Mouse (Mus musculus): ENCODE results near the gene Chrm5.
A peak's percentile ranks its signal among the peaks of the same experiment; 100 is the strongest.

Gene Chrm5

DNA sequence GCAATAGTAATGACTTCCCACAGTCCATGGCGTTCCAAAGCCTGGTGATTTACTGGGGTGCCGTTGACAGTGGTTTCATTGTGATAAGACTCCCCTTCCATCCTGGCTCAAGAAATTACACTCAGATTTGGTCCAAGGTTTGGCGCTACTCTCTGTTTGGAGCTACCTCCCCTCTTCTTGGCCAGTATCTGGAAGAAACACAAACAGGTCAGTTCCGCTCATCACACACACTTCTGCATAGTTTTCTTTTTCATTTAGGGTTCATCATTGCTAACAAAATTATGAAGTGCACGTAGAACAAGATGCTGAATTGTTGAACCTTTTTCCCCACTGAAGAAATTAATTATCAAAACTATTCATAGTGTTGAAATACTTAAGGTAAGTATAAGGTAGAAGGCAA lies at the start of gene Chrm5:
Gene Chrm5 (minus strand): TSS at position 101 of the 400 bp plus-strand sequence.
- DNase-seq (ENCODE audit: low read depth, low spot score): no peak

DNA sequence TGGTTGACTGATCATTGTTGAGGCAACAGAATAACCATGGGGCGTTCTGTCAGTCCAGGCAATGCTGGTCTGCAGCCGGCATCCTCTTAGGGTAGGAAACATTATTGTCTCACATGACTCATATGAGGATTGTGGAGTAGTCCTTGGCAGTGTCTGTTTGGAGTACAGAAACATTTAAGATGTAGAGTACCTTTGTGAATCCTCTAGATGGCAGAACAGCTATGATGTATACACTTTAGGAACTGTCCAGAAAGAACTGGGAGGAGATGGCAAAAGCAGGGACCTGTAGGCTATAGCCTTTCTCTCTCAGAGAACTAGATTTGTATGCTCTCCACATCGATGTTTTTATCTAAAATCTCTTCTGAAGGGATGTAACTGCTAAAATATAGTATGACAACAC lies 46.4 kb upstream of the Chrm5 start:
- DNase-seq (ENCODE audit: low read depth, low spot score): peak; percentile 37

DNA sequence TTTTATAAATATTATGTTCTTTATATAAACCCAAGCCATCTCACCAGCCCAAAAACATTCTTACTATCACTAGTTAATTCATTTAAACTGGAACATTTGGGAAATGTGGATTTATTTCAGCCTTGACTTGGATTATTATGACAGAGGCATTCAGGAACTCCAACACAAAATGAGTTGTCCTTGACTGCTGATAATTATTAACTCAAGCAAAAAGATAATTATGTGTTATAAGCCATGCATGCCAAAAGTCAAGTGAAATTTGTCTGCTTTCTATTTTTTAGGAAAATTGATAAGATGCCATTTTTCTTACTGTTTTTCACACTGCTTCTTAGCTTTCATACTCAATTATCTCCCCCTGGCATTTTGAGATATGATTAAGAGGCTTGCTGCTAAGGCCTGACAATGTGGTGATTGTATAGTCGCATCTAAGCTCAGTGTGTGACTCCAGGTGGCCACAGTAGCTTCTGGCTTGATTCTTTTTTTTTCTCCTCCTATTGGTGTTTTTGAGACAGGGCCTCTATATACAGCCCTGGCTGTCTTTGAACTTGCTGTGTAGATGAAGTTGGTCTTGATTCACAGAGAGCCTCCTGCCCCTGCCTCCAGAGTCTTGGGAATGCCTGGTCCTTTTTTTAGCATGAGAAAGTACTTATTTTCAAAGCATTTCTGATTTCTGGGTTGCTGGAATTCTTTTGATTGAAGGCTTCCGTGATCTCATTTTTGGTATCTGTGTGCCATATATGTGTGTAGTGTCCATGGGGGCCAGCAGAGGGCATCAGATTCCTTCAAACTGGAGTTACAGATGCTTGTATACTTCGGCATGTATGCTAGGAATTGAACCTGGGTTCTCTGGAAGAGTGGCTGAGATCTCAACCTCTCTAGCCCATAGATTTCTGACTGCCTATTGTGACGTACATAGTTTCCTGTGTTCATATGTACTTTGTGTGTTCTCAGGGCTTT lies 40.2 kb upstream of the Chrm5 start:
- DNase-seq (ENCODE audit: low read depth, low spot score): peak; percentile 21

DNA sequence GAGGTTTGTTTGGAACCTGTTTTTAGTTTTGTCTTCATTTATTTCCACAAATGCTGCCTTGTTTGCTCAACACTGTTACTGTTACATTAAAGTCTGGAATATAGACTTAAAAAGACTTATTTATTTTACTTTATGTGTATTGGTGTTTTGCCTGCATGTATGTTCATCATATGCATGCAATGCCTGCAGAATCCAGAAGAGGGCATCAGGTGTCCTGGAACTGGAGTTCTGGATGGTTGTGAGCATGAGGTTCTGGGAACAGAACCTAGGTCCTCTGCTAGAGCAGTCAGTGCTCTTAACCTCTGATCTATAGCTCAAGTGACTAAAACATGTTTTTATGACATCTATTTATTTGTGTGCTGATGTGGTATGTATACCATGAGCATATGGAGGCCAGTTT lies 38.0 kb upstream of the Chrm5 start:
- no peak for DNase-seq (ENCODE audit: low read depth, low spot score)

DNA sequence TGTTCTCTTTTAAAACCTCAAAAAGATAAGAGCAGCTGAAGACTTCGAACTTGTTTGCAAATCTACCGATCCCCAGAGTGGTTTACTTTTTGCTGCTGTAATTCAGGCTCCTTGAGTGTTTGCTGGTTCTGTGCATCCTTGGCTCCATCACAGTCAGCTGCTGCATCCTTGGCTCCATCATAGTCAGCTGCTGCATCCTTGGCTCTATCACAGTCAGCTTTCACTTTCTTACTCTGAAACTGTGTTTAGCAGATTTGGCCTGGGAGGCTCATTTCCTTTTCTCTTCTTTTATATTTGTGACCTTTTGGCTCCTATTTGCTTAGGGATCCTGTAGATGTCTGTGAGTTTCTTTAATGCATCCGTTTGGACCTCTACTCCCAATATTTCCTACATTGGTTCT lies 36.6 kb upstream of the Chrm5 start:
- no peak for DNase-seq (ENCODE audit: low read depth, low spot score)

DNA sequence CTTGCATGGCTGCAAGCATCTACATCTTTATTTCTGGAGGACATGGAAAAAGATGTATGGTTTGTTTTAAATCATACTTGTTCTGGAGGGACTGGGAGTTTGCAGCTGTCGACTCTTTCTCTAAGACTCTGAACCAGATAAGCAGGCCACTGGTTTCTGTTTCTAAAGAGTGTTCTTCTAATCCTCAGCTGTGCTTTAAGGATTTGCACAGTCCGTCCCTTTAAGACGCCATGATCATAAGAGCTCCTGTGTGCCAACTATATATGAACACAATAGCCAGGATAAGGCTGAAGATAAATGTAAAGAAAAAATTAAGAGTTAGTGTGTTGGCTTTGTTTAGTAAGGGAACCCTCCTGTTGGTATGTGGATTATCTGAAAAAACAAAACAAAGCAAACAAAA lies 36.2 kb upstream of the Chrm5 start:
- DNase-seq (ENCODE audit: low read depth, low spot score): no peak

DNA sequence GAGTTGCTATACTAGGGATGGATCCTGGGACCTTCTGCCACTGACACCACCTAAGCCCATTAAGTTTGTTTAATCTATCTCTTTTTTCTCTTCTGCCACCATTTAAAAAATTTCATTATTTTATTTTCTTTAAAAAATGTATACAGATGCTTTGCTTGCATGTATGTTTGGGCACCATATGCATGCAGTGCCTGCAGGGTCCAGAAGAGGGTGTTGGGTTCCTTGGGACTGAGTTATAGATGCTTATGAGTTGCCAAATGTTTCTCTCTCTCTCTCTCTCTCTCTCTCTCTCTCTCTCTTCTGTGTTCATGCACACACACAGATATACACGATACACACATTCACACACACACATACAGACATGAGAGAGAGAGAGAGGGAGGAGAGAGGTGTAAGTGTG lies 32.5 kb upstream of the Chrm5 start:
- no peak for DNase-seq (ENCODE audit: low read depth, low spot score)

DNA sequence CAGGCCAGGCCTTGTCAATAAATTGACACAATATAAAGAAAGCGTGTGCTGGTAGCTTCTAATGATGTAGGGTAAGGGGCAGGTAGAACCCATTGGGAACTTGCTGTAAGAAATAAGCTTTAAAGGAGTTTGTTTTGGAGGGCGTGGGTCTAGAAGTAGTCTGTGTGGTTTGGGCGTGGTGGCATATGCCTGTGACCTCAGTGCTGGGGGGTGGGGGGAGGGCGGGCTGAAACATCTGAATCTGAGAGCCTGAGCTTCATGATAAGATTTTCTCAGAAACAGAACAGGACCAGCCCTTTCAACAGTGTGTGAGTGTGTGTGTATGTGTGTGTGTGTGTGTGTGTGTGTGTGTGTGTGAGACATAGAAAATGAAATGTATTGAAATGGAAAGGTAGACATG lies 29.6 kb upstream of the Chrm5 start:
- peak; percentile 52 for DNase-seq (ENCODE audit: low read depth, low spot score)

DNA sequence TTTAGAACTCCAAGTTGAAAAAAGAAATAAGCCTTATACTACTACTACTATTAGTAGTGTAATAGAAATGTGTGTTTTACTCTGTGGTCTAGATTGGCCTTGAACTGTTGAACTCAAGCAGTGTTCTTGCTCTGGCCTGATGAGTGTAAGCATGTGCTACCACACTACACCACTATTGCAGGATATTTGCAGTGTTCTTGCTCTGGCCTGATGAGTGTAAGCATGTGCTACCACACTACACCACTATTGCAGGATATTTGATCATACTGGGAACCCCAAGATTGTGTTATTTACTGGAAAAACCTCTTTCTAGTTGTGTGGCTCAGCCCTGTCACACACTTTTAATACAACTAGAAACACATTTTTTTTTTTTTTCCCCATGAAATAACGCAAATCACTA lies 26.9 kb upstream of the Chrm5 start:
- DNase-seq (ENCODE audit: low read depth, low spot score): no peak

DNA sequence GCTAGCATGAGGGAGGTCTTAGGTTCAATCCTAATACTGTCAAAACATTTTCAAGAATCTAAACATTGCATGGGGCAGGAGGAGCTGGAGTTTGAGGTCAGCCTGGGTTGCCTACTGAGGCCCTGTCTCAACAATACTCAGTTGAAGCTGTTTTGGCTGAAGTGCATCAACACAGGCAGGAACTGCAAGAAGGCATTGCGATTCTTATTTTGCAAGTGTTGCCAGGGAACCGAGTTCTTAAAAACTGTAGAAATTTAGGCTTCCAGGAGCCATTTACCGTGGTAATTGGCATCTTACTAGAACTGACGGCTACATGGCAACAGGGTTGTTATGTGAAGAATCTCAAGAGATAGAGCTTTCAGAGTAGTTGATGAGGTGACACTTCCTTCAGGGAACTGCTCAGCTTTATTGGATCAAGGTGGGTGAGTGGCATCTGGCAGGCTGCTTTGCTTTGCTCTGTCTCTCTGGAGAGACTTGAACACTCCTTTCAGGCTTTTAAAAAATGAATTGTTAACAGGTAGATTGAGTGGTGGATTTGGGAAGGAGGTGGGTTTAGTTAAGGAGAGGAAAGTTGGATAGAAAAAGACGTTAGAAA lies 26.4 kb upstream of the Chrm5 start:
- no peak for DNase-seq (ENCODE audit: low read depth, low spot score)

DNA sequence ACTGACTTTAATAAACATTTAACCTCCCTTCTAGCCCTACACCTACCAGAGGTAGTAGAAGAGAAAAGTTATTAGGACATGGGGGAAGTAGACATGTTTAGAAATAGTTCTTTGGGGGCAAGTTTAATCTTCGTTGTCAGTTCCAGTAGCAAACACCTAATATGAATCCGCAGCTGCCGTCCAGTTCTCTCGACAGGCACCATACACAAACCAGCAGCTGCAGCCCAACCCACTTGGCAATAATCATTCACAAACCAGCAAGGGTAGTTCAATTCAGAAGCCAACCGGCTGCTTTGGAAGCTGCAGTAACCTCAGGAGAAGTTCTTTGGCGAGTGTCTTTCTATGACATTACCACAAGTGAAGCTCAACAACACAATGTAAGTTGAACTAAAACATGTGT lies 23.4 kb upstream of the Chrm5 start:
- DNase-seq (ENCODE audit: low read depth, low spot score): no peak

DNA sequence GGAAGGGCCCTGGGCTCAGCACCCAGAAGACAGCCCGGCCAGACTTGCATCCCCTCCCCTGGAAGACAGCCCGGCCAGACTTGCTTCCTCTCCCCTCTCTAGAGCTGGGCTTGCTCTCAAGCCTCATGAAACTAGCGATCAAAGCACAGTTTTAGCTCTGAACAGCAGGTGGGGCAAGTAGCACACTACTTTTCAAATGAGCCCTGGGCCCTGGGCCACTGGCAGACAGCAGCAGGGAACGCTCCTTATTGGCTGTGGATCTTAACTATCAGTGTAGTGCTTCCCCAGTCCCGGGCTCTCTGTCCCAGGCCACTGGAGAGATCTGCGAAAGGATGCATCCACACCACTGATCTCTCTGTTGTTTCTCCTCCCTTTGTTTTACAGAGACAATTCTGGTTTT lies 20.6 kb upstream of the Chrm5 start:
- DNase-seq (ENCODE audit: low read depth, low spot score): peak; percentile 82

DNA sequence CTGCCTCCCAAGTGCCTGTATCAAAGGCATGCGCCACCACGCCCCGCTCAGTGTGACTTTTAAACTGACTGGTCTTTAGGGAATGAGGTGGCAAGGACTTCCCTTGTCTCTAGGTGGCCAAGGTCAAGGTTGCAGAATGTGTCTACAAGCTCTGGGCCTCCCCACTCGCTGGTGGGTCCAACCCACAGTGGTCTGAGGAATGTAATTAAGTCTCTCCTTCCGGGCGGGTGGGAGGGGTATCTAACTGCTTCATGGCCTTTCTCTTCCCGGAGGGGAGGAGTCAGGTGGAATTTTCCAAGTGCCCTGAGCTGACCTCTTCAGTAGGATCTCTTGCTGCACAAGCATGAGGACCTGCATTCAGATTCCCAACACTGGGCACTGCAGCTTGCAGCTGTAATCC lies 17.3 kb upstream of the Chrm5 start:
- no peak for DNase-seq (ENCODE audit: low read depth, low spot score)

DNA sequence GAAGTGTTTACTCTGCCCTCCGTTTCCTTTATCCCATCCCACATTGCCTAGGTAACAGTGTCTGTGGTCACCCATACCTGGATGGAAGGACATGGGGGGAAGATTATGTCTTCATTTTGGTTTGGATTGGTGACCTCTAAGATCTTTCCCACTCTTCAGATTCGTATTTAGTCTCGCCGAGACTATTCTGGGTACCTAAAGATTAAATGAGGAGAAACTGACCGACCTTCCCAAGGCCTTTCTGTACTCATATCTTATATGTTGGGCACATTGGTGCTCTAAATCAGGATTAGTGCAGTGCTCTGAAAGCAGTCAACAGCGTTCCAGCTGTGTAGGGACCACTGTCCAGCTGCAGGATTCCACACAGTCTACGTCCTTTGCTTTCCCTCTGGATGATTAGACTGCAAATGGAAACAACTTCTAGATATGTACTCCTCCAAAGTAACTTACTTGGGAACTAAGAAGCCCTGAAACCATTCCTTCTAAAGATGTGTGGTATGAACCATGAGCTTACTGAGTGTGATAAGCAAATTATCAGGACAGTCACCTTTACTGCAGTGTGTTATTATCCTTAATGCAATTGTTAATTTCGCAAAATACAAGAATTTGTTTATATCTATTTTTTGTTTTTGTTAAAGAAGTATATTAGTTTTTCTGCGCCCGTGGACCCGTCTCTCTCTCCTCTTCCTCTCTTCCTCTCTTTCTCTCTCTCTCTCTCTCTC lies 13.1 kb upstream of the Chrm5 start:
- no peak for DNase-seq (ENCODE audit: low read depth, low spot score)

DNA sequence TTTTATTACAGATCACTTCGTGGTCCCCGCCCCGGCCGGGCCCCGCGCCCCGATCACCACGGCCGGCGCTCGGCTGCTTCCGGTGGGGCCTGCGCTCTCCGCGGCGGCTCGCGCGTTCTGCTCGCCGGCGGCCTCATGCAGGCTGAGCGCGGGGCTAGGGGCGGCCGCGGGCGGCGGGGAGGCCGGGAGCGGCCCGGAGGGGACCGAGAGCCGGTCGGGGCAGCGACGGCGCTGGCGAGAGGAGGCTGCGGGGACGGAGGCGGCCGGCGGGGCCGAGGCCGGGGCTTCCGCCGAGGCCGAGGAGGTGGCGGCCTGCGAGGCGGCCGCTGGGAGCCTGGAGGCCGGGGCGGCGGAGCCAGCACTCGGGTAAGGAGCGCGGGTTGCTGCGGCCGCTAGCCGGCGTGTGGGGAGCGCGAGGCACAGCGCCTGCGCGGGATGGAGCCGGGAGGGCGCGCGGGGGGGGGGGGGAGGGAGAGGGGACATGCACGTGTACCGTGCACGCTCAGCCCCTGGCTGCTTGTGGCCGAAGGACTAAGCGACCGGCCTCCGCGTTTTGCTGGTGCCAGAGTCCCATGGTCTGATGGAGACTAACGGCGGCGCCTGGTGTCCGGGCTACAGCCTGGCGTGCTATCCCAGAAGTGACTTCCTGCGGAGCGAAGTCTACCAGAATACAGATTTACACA lies 12.4 kb upstream of the Chrm5 start, which contains the start of gene Aven:
Gene Aven (plus strand): TSS at position 109 of the 683 bp plus-strand sequence.
- peak; percentile 81 for DNase-seq (ENCODE audit: low read depth, low spot score)

DNA sequence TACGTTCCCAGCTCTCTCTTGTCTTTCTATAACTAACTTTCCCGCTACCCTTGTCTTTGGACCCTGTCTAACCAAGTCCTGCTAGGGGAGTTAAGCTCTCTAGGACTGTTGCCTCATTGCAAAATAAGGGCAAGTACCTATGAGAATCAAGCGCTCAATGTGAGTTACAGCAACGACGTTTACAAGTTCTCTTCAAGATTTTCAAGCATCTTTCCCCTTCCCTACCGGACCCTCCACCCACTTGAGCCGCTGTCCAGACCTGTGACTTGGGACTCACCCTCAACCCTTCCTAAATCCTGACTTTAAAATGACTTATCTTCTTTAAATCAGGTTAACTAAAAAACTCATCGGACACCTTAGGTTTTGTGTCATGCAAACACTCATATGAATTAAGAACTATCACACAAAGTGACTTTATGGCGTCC lies 11.9 kb upstream of the Chrm5 start:
- DNase-seq (ENCODE audit: low read depth, low spot score): peak; percentile 61

DNA sequence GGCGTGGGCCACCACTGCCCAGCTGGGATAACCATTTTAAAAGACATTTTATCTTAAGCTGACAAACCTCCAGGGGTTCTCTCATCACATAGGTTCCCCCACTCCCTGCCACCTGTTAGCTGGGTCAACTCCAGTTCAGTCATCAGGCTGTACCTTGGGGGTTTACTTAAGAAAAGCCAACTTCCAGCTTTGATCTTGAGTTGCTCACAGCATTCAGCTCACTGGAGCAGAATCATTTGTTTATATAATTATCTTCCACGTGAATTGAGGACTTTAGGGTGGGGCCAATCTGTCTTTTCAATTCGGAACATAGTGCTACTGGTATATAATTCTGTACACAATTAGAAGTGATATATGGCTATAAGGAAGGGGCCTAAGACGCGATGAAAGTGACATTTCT lies 11.1 kb upstream of the Chrm5 start:
- no peak for DNase-seq (ENCODE audit: low read depth, low spot score)

DNA sequence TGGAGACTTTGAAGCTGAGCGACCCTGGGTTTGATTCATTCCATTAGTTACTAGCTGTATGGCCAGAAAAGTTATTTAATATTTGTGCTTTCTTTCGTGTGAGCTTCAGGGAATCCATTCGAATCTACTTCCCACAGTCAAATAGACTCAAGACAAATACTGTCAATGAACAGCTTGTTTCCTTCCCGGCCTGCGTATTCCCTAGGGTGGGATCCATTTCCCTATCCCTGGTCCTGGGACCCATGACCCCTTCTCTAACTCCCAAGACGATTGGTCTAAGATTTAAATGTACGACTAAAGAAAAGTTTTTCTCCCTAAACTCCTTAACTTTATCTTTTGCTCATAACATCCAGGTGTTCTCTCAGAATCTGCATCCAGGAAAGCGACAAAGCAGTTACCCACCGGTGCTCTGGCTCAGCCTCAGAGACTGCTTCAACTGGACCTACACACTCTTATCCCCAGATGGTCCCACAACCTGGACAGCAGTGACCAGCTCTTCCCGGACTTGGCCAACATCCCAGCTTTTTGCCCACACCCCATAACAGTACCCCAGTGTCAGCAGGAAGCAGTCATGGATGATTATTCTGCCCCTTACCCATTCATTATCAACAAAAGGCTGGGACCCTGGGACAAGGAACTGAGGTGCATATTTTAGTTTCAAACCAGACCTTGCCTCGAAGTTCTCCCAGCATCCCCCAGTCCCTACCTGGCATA lies 10.1 kb upstream of the Chrm5 start:
- no peak for DNase-seq (ENCODE audit: low read depth, low spot score)

DNA sequence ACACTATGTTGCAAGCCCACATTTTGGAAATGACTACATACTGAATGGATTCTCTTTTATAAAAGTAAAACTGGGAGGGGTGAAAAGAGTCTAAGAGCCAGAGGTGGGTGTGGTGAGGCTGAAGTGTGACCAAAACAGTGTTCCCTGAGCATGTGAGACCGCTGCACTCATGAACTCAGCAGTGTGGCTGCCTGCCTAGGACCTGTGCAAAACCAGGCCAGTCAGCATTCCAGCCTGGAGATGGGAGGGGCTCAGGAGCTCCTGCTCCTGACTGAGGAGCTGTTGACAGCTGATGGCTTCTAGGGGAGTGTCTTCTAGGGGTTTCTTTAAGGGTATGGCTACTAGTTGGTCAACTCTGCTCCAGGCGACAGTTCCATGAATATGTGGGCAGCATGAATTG lies 4.3 kb upstream of the Chrm5 start:
- peak; percentile 49 for DNase-seq (ENCODE audit: low read depth, low spot score)

DNA sequence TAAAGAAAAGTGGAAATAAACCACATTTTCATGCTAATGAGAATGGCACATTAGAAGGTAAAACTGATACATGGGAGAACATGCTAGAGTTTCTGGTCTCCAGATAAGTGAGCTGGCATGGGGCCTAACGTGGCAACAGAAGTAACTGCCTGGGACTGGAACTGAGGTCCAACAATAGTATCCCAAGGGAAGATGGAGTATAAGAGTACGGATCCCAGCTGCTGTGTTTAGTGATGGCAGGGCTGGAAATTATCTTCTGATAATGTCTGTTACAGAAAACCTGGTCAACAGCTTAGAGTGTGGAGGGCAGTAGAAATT lies 2.7 kb upstream of the Chrm5 start:
- no peak for DNase-seq (ENCODE audit: low read depth, low spot score)

All from 3T3-L1 (cell line).